Mouse (Mus musculus) heart, adult 11 months (tissue): ENCODE results near the gene Gm45623.
A peak's percentile ranks its signal among the peaks of the same experiment; 100 is the strongest.

Experiments
- DNase-seq: peaks from one replicate; pipeline ENCODE4 v3.0.0; 2022

Gene Gm45623

DNA sequence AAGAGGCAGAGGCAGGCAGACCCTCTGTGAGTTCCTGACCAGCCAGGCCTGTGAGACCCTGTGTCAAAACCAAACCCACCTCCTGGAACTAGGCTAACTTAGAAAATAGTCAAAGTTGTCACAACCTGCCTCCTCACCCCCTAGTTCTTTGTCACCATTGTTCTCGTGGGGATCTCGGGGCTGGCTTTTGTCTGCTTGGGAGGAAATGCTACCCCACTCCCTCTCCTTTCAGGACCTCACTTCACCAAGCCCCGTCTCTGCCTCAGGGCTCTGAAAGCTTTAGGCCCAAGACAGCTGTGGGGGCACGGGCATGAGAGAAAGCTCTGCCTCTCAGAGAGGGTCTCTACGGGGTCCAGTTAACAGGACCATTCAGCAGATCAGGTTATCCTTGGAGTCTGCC, 1.9 kb downstream of the Gm45623 start:
- DNase-seq, result no peak

DNA sequence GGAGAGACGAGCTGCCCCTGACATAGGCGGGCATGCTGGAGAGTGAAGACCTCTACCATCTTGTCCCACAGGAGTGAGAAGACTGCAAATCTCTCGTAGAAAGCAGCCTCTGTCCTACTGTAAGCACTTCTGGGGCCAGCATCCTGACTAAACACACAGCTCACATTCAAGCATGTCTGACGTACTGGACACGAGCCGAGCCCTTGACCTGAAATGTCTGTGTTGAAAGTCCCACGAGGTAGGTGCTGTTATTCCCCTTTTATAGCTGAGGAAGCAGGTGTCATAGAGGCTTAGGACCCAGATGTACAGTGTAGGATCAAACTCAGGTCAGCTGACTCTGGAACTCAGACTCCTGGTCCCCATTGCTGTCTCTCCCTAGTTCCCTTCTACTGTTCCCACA, 4.2 kb downstream of the Gm45623 start:
- no peak for DNase-seq

DNA sequence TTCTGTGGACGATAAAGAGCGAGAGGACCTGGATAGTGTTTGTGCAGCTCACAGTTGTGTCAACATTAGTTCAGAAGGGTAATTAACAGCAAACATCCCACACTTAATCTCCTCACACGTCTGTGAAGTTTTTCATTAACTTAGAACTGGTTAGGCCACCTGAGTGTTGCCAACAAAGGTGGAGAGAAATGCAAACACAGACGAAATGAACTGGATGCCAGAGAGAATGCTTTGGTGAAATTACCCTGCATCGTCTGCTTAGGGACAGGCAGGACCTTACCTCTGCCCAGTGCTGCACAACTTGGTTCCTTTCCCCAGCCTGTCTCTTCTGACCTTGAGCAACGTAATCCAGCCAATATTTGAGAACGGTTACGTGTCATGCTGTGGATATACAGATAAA, 6.1 kb downstream of the Gm45623 start:
- DNase-seq, result no peak

DNA sequence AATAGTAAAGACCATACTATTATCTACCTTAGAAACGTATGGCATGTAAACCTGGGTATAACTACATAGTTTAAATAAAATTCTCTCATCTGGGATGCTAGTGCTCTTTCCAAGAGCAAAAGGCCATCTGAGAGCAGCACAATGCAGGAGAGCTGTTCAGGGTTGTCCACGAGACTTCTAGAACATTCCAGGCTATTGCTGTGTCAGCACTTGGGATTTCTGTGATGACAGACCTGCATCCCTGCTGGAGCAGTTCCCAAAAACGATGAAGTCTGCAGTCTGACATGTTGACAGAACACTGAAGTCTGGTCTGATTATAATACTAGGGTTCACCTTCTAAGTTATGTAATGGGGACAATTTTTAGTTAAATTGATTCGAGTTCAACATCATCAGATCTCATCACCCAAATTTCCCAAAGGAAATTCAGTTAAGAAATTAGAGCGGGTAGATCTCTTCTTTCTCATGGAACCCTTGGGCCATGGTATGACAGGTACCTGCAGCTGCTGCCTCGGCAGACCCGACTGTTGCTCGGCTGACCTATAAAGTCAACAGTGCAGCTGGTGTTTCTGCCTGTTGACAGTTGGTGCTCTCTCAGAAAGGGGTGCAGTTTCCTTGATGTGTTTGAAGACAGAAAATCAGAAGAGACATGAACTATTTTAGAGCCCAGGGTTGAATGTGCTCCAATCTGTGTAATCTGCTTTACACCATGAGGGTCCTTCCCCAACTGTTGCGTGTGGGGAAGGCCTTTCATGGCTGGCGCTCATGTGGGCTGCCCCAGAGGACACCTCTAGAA, 6.7 kb downstream of the Gm45623 start:
- DNase-seq, result peak; percentile 81

DNA sequence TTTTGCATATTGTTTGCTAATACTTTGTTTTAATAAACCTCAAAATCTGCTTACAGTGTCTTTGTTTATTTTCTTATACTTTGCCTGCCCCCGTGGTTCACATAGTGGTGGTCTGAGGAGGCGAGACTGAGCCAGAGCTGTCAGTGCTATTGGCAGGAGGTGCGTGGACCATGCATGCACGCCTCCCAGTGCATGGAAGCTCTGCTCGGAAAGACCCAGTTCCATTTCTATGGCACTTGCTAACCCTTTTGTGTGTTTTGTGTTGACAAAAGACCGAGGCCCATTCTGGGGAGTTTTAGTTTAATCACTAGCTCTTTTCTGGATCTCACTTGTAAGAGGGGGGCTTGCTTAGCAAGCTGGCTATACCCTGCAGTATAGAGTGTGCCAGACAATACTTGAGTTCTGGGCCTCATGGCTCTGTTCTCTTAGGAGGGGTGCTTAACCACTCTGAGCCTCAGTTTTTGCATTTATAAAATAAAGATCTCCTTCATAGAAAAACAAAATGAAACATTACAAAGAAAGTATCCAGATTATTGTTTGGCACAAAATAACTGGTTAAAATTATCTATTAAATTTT, 11.2 kb downstream of the Gm45623 start:
- peak; percentile 43 for DNase-seq

GRCm38 (mm10) chr13:56741691-56742090, 11.9 kb downstream of the Gm45623 start:
- peak; percentile 86 for DNase-seq

DNA sequence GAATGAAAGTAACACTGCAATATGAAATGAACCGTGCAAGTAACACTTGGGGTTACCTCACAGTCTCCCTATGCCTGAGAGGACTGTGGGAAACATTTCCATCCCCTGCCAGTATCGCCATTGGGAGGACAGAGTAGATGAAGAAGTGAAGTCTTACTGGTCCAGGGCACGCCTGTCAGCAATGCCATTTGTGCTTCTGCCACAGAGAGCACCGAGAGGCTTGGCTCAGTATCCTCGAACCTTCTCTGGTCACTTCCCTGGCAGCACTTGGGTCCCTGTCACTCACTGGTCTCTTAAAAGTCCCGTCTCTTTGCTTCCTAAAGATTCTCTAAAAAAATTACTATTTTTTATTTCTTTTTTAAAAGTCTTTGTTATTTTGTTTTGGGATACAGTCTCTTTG, 13.1 kb downstream of the Gm45623 start:
- peak; percentile 79 for DNase-seq

DNA sequence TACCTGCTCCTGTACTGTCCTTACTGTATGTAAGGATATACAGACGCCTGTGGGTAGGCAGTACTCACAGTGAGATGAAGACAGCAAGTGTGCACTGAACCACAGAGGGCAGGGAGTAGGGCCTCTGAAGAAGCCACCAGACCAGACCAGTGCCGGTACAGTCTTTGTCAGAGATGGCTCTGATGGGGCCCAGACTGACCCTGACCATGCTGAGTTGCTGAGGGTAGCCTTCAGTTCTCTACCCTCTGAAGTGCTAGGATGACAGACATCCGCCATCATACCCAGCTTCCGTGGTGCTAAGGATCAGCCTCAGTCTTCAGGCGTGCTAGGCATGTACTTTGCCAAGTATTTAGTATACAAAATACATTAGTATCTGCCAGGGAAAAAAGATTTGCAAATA, 14.1 kb downstream of the Gm45623 start:
- peak; percentile 61 for DNase-seq

- peak; percentile 89 for DNase-seq
Observed at GRCm38 (mm10) chr13:56735212-56735875, 18.3 kb downstream of the Gm45623 start.

DNA sequence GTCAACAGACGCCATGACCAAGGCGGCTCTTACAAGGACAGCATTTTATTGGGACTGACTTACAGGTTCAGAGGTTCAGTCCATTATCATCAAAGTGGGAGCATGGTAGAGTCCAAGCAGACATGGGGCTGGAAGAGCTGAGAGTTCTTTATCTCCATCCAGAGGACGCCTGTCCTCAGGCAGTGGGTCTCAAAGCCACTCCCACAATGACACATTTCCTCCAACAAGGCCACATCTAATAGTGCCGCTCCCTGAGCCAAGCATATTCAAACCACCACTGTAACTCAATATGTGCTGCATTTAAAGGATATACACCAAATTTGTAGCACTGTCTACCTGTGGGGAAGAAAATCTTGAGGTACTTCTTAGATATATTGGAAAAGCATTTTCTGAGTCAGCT, 19.0 kb downstream of the Gm45623 start:
- peak; percentile 65 for DNase-seq

DNA sequence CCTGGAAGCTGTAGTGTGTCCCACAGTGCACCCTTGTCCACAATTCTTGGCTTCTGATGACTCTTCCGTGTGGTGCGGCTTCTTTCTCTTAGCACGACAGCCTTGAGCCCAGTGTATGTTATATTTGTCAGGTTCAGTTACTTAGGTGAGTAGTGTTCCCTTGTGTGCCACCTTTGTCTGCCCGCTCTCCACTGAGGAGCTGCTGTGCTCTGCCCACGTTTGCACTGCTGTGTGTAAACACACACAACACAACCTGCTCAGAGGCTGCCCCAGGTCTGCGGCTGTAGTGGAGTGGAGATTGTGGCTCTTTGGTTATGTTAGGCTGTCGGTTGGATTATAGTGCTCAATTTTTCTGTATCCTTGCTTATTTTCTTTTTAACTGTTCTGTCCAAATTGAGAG, 24.6 kb downstream of the Gm45623 start:
- DNase-seq, result peak; percentile 62

DNA sequence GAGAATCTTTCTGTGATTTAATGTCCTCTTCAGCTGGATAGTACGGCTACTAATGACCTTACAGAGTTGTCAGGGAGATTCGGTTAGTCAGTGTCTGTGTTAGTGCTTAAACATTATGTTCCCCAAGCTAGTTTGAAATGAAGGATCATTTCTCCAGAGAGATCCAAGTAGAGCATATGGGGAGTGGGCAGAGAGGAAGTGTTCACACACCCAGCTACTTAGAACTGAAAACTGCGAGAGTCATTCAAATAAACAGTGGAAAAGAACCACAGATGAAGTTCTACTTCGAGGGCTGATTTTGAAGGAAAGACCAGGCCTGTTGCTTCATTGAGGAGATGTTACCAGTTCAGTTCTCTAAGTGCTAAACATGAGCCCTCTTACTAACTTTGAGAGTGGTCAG, 27.1 kb downstream of the Gm45623 start:
- no peak for DNase-seq

GRCm38 (mm10) chr13:56712221-56712620, 41.4 kb downstream of the Gm45623 start:
- peak; percentile 66 for DNase-seq

DNA sequence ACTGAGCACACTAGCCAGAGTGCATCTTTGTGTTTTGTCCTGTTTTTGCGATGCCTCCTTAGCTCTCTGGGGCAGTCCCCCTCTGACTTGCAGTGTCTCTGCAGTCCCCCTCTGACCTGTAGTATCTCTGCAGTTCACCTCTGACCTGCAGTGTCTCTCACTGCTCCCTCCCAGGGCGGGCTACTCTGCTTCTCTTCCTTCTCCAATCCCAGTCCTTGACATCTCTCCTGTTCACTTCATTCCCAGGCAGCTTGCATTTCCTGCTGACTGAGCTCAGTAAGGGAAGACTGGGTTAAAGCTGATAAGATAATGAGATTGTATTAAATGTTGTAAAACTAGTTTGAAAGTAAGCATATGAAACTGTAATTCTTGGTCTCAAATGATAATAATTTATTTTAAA, 43.0 kb downstream of the Gm45623 start:
- peak; percentile 82 for DNase-seq

DNA sequence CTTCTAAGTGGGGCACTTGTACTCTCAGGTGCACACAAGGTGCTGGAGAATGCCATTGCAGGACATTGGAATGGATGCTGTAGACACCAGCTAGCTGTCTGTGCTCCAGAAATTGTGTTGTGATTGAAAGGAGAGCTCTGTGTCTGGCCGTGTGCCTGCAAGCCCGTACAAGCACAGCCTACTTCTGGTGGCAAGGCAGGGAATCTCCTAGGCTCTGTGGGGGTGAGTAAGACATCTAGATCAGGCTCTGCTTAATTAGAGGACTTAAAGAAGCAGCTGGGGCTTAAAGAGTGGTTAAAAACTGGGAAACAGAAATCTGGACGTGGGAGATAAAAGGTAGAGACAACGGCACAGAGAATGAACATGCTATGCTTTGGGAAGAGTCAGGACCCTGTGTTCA, 46.0 kb downstream of the Gm45623 start:
- peak; percentile 51 for DNase-seq

DNA sequence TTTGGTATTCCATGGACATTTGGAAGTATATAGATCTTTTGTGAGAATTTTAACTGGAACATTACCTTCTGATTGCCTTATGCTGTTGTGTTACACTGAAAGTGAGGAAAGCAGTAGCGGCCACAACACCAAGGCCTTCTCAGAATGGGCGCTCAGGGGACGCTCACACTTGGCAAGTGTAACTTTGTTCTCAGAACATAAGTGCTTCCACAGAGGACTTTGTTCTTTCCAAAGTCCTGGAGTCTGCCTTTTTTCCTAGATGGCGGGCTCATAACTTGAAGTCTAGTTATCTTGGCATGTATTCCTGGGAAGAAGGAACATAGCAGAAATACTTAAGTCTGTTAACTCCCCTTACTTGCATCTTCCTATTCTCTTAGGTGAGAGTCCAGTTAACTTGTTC, 46.5 kb downstream of the Gm45623 start:
- DNase-seq, result peak; percentile 66

DNA sequence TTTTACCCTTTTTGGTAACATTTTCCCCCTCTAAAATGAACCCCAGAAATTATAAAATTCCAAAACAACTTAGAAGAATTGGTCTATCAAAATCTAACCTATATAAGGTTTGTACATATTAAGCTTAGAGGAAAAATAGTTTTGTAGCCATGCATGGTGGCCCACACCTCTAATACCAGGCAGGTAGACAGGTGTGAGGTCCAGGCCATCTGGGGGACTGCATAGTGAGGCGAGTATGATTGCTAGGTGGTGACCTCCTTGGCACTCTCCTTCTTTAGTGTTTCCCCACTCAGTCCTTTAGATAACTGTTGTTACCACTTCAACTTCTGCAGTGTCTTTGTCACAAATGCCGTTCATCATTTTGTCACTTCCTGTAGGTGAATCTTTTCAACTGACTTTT, 49.0 kb downstream of the Gm45623 start:
- DNase-seq, result peak; percentile 87

GRCm38 (mm10) chr13:56703871-56704321, 49.7 kb downstream of the Gm45623 start:
- DNase-seq, result no peak

DNA sequence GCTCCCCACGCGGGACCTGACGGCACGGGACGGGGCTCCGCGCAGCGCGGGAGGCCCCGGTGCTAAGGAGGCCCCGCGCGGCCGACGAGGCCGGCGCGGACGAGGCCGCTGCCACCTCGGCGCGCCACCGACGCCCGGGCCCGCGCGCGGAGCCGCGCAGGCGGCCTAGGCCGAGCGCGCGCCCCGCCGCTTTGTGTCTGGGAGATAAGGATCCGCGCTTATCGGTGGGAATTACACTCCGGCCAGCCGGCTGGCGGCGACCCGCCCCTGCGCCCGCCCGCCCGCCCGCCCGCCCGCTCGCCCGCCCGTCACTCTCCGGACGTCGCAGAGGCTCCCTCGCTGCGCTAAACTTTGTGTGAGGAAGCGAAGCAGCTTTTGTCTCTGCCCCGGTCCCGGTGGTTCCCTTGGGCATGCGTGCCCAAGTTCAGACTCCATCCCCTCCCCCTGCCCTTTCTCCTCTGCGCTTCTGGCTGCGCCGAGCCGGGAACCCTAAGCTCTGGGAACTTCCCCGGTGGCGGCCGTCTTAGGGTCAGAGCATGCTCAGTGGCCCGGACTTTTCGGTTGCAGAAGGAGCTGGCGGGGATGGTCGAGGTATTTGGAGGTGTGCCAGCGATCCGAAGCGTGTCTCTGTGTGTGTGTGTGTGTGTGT, 50.3 kb downstream of the Gm45623 start:
- peak; percentile 98 for DNase-seq

DNA sequence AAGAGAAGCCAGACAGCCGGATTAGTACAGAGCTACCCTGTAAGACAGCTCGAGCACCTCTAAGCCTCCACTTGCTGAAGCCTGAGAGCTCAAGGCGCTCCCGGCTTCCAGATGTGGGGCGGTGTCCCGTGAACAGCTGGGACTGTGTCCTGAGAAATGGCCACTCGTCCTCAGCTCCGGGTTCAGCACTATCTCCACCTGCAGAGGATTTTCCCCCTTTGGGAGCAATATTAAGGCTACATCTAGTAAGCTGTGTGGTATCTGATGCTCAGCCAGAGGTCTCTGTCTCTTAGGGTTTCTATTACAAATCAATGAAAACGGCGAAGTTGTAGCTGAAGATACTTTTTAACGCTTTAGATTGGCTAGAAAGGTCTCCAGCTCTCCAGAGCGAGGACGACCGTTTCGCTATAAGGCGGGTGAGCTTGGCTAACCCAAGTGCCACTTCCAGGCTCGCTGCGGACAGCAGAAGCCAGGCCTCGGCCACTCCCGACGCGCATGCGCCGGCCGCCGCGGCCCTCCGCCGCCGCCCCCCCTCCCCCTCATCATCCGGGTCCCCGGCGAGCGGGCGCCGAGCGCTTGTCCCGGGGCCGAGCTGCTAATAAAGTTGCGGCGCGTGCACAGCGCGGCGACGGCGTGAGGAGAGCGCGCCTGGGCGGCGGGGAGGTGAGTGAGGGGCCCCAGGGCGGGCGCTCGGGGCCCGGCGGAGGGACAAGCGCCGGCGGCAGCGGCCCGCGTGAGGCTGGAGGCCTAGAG, 51.0 kb downstream of the Gm45623 start, which contains the start of gene Smad5:
Gene Smad5 (plus strand): TSS at position 542 of the 753 bp plus-strand sequence.
- peak; percentile 99 for DNase-seq
